Mouse (Mus musculus) limb, embryonic 15.5 days (tissue): ENCODE measurements around the gene Ift122. TPM values are rescaled to one million over a fixed set of nuclear protein-coding genes. Genes with fewer than 3 reads are reported as not detected.

Experiments
- ATAC-seq: fragments of 200-750 bp; cut with Nextera tagmentation; 2 replicates; pipeline ENCODE4 v1.8.0; 2017; ENCODE audit warnings: low read depth, moderate TSS enrichment; ENCODE audit not compliant: insufficient number of reproducible peaks, low FRiP score, low TSS enrichment
- H3K27ac ChIP-seq: fragments of 300-500 bp; sonication (generic); 2 replicates; pipeline ENCODE4 v1.5.1; 2015; ENCODE audit warnings: moderate library complexity, mild to moderate bottlenecking, inconsistent platforms
- H3K27me3 ChIP-seq: fragments of 300-500 bp; sonication (generic); 2 replicates; pipeline ENCODE4 v1.6.1; 2015; ENCODE audit warnings: inconsistent platforms
- H3K36me3 ChIP-seq: fragments of 300-500 bp; sonication (generic); 2 replicates; pipeline ENCODE4 v1.6.1; 2015; ENCODE audit warnings: inconsistent platforms
- H3K4me1 ChIP-seq: fragments of 300-500 bp; sonication (generic); 2 replicates; pipeline ENCODE4 v1.6.1; 2015; ENCODE audit warnings: inconsistent platforms
- H3K4me2 ChIP-seq: fragments of 300-500 bp; sonication (generic); 2 replicates; pipeline ENCODE4 v1.6.1; 2015; ENCODE audit warnings: mild to moderate bottlenecking, inconsistent platforms
- H3K4me3 ChIP-seq: fragments of 300-500 bp; sonication (generic); 2 replicates; pipeline ENCODE4 v1.5.1; 2015; ENCODE audit warnings: mild to moderate bottlenecking, inconsistent platforms
- H3K9ac ChIP-seq: fragments of 300-500 bp; sonication (generic); 2 replicates; pipeline ENCODE4 v1.6.1; 2015; ENCODE audit warnings: inconsistent platforms
- H3K9me3 ChIP-seq: fragments of 300-500 bp; sonication (generic); 2 replicates; pipeline ENCODE4 v1.6.1; 2016; ENCODE audit warnings: inconsistent platforms
- WGBS: fragments of 180-500 bp; shearing (Covaris S2); methylation state at CpG from one replicate; pipeline ENCODE4 v1.1.7; 2015; 5-methylcytosine and 5-hydroxymethylcytosine counted together
- polyA plus RNA-seq: library from polyadenylated mRNA; unstranded; fragments of >200 nt; fragmentation: Nextera tagmentation; extraction: Ambion mirVana; gene quantifications from 2 replicates; pipeline ENCODE4 v1.2.1, GENCODE M21; 2015

Gene Ift122
- polyA plus RNA-seq, 1 experiment from 2014 or later, result 19.6 TPM

- Histone ChIP-seq H3K27ac (no peak overlapping the region), H3K36me3 (no peaks in the 10 kb centered on the region), H3K9me3 (no peaks in the 10 kb centered on the region), H3K4me2 (no peak overlapping the region), H3K4me1 (no peaks in the 10 kb centered on the region), H3K27me3 (no peaks in the 10 kb centered on the region), H3K9ac (no peak overlapping the region), H3K4me3 (no peak overlapping the region)
- 75% methylated on average over 8 of the region's 8 CpGs for WGBS
- ATAC-seq, result no peak
These were observed 82.3 kb downstream of the Ift122 start for GRCm38 (mm10) chr6:115935544-115935943.

- H3K4me1 ChIP-seq, result 0 out of 2 replicates have a peak, but pooled peaks cover 2% of the 10 kb centered on the region
- no peak for ATAC-seq
- H3K27me3 ChIP-seq, result no peaks in the 10 kb centered on the region
- H3K27ac ChIP-seq, result no peak overlapping the region
- H3K36me3 ChIP-seq, result no peaks in the 10 kb centered on the region
- H3K9ac ChIP-seq, result no peak overlapping the region
- WGBS, result 88% methylated on average over 2 of the region's 2 CpGs
- H3K4me2 ChIP-seq, result no peak overlapping the region
- H3K4me3 ChIP-seq, result no peak overlapping the region
- no peaks in the 10 kb centered on the region for H3K9me3 ChIP-seq
These were observed 84.7 kb downstream of the Ift122 start for GRCm38 (mm10) chr6:115938011-115938410.

- Histone ChIP-seq H3K4me3 (no peak overlapping the region), H3K36me3 (no peaks in the 10 kb centered on the region), H3K27me3 (no peaks in the 10 kb centered on the region), H3K4me2 (no peak overlapping the region), H3K4me1 (0 out of 2 replicates have a peak, but pooled peaks cover 2% of the 10 kb centered on the region), H3K9me3 (no peaks in the 10 kb centered on the region), H3K27ac (no peak overlapping the region), H3K9ac (no peak overlapping the region)
- 59% methylated on average over 1 of the region's 1 CpGs for WGBS
- ATAC-seq, result no peak
These were observed 85.5 kb downstream of the Ift122 start for GRCm38 (mm10) chr6:115938798-115939197.

- 82% methylated on average over 1 of the region's 1 CpGs for WGBS
- H3K36me3 ChIP-seq, result no peaks in the 10 kb centered on the region
- ATAC-seq, result no peak
These were observed 87.3 kb downstream of the Ift122 start for GRCm38 (mm10) chr6:115940603-115941002.

GRCm38 (mm10) chr6:115941128-115941527 lies 87.9 kb downstream of the Ift122 start:
- Histone ChIP-seq H3K27ac (no peak overlapping the region), H3K27me3 (no peaks in the 10 kb centered on the region), H3K4me3 (no peak overlapping the region), H3K9me3 (no peaks in the 10 kb centered on the region), H3K36me3 (no peaks in the 10 kb centered on the region), H3K4me2 (no peak overlapping the region), H3K9ac (no peak overlapping the region), H3K4me1 (0 out of 2 replicates have a peak, but pooled peaks cover 2% of the 10 kb centered on the region)
- no peak for ATAC-seq
- 16% methylated on average over 9 of the region's 12 CpGs for WGBS

More at GRCm38 (mm10) chr6:115940603-115941002, 87.3 kb downstream of the Ift122 start:
- no peak overlapping the region for H3K4me2 ChIP-seq
- H3K27ac ChIP-seq, result no peak overlapping the region
- no peak overlapping the region for H3K4me3 ChIP-seq
- H3K27me3 ChIP-seq, result no peaks in the 10 kb centered on the region
- H3K9me3 ChIP-seq, result no peaks in the 10 kb centered on the region
- H3K4me1 ChIP-seq, result 0 out of 2 replicates have a peak, but pooled peaks cover 2% of the 10 kb centered on the region
- H3K9ac ChIP-seq, result no peak overlapping the region

- 66% methylated on average over 9 of the region's 9 CpGs for WGBS
These were observed 90.5 kb downstream of the Ift122 start for GRCm38 (mm10) chr6:115943498-115944427.

GRCm38 (mm10) chr6:115944638-115945037 lies 91.4 kb downstream of the Ift122 start, which contains the start of gene H1foo:
Gene H1foo (plus strand): TSS chr6:115944938.
- Histone ChIP-seq H3K4me3 (no peak within 1 kb of the TSS), H3K4me1 (0 out of 2 replicates have a peak, but pooled peaks cover 2% of the 10 kb centered on the region), H3K36me3 (no peaks in the 10 kb centered on the region), H3K27me3 (no peaks in the 10 kb centered on the region), H3K4me2 (no peak within 1 kb of the TSS), H3K27ac (no peak within 1 kb of the TSS), H3K9ac (no peak within 1 kb of the TSS), H3K9me3 (no peaks in the 10 kb centered on the region)
- WGBS, result 74% methylated on average over 5 of the region's 5 CpGs
- ATAC-seq, result no peak

More at GRCm38 (mm10) chr6:115943498-115944427, 90.5 kb downstream of the Ift122 start:
- no peak overlapping the region for H3K4me2 ChIP-seq
- ATAC-seq, result no peak
- H3K9me3 ChIP-seq, result no peaks in the 10 kb centered on the region
- H3K4me1 ChIP-seq, result 0 out of 2 replicates have a peak, but pooled peaks cover 2% of the 10 kb centered on the region
- H3K36me3 ChIP-seq, result no peaks in the 10 kb centered on the region
- H3K9ac ChIP-seq, result no peak overlapping the region
- no peak overlapping the region for H3K27ac ChIP-seq
- no peak overlapping the region for H3K4me3 ChIP-seq
- H3K27me3 ChIP-seq, result no peaks in the 10 kb centered on the region

- H3K4me3 ChIP-seq, result no peak overlapping the region
- H3K27ac ChIP-seq, result no peak overlapping the region
- H3K4me1 ChIP-seq, result 0 out of 2 replicates have a peak, but pooled peaks cover 2% of the 10 kb centered on the region
- H3K9ac ChIP-seq, result no peak overlapping the region
- no peaks in the 10 kb centered on the region for H3K36me3 ChIP-seq
- WGBS, result 86% methylated on average over 8 of the region's 8 CpGs
- no peaks in the 10 kb centered on the region for H3K27me3 ChIP-seq
- no peak overlapping the region for H3K4me2 ChIP-seq
- ATAC-seq, result no peak
- H3K9me3 ChIP-seq, result no peaks in the 10 kb centered on the region
These were observed 92.4 kb downstream of the Ift122 start for GRCm38 (mm10) chr6:115945633-115946032.

GRCm38 (mm10) chr6:115946389-115946788 lies 93.1 kb downstream of the Ift122 start:
- Histone ChIP-seq H3K4me2 (no peak overlapping the region), H3K27ac (no peak overlapping the region), H3K4me3 (no peak overlapping the region), H3K9ac (no peak overlapping the region), H3K4me1 (no peaks in the 10 kb centered on the region), H3K36me3 (no peaks in the 10 kb centered on the region), H3K27me3 (no peaks in the 10 kb centered on the region), H3K9me3 (no peaks in the 10 kb centered on the region)
- WGBS, result 79% methylated on average over 6 of the region's 6 CpGs
- no peak for ATAC-seq

- Histone ChIP-seq H3K36me3 (no peaks in the 10 kb centered on the region), H3K27ac (0 out of 2 replicates have a peak overlapping the region, but pooled peaks have one; percentile 38), H3K9me3 (no peaks in the 10 kb centered on the region), H3K4me1 (peaks cover 52% of the 10 kb centered on the region), H3K4me2 (no peak overlapping the region), H3K9ac (no peak overlapping the region), H3K4me3 (no peak overlapping the region), H3K27me3 (no peaks in the 10 kb centered on the region)
- WGBS, result 76% methylated on average over 9 of the region's 9 CpGs
- ATAC-seq, result no peak
These were observed 101.3 kb downstream of the Ift122 start for GRCm38 (mm10) chr6:115954506-115955074.

GRCm38 (mm10) chr6:115955169-115955568 lies 101.9 kb downstream of the Ift122 start:
- H3K9me3 ChIP-seq, result no peaks in the 10 kb centered on the region
- ATAC-seq, result no peak
- H3K4me1 ChIP-seq, result peaks cover 53% of the 10 kb centered on the region
- H3K4me2 ChIP-seq, result no peak overlapping the region
- H3K4me3 ChIP-seq, result no peak overlapping the region
- WGBS, result 81% methylated on average over 4 of the region's 4 CpGs
- H3K9ac ChIP-seq, result no peak overlapping the region
- no peaks in the 10 kb centered on the region for H3K36me3 ChIP-seq
- no peaks in the 10 kb centered on the region for H3K27me3 ChIP-seq
- H3K27ac ChIP-seq, result 0 out of 2 replicates have a peak overlapping the region, but pooled peaks have one; percentile 11

- Histone ChIP-seq H3K4me2 (no peak overlapping the region), H3K4me1 (peaks cover 57% of the 10 kb centered on the region), H3K9me3 (no peaks in the 10 kb centered on the region), H3K27me3 (no peaks in the 10 kb centered on the region), H3K4me3 (no peak overlapping the region), H3K36me3 (no peaks in the 10 kb centered on the region), H3K27ac (no peak overlapping the region), H3K9ac (no peak overlapping the region)
- ATAC-seq, result no peak
- 68% methylated on average over 11 of the region's 11 CpGs for WGBS
These were observed 102.4 kb downstream of the Ift122 start for GRCm38 (mm10) chr6:115955664-115956063.
